Mouse (Mus musculus) limb, embryonic 15.5 days (tissue): ENCODE measurements around the gene Ugt1a2. TPM values are rescaled to one million over a fixed set of nuclear protein-coding genes. Genes with fewer than 3 reads are reported as not detected.
"Not testable (repeated sequence)": the region's sequence is repeated elsewhere in the genome, so short reads cannot be mapped to it uniquely, and the experiment has no call there.

ENCODE experiments used
- ATAC-seq: fragments of 200-750 bp; cut with Nextera tagmentation; 2 replicates; pipeline ENCODE4 v1.8.0; 2017; ENCODE audit warnings: low read depth, moderate TSS enrichment; ENCODE audit not compliant: insufficient number of reproducible peaks, low FRiP score, low TSS enrichment
- H3K27ac ChIP-seq: fragments of 300-500 bp; sonication (generic); 2 replicates; pipeline ENCODE4 v1.5.1; 2015; ENCODE audit warnings: moderate library complexity, mild to moderate bottlenecking, inconsistent platforms
- H3K27me3 ChIP-seq: fragments of 300-500 bp; sonication (generic); 2 replicates; pipeline ENCODE4 v1.6.1; 2015; ENCODE audit warnings: inconsistent platforms
- H3K36me3 ChIP-seq: fragments of 300-500 bp; sonication (generic); 2 replicates; pipeline ENCODE4 v1.6.1; 2015; ENCODE audit warnings: inconsistent platforms
- H3K4me1 ChIP-seq: fragments of 300-500 bp; sonication (generic); 2 replicates; pipeline ENCODE4 v1.6.1; 2015; ENCODE audit warnings: inconsistent platforms
- H3K4me2 ChIP-seq: fragments of 300-500 bp; sonication (generic); 2 replicates; pipeline ENCODE4 v1.6.1; 2015; ENCODE audit warnings: mild to moderate bottlenecking, inconsistent platforms
- H3K4me3 ChIP-seq: fragments of 300-500 bp; sonication (generic); 2 replicates; pipeline ENCODE4 v1.5.1; 2015; ENCODE audit warnings: mild to moderate bottlenecking, inconsistent platforms
- H3K9ac ChIP-seq: fragments of 300-500 bp; sonication (generic); 2 replicates; pipeline ENCODE4 v1.6.1; 2015; ENCODE audit warnings: inconsistent platforms
- H3K9me3 ChIP-seq: fragments of 300-500 bp; sonication (generic); 2 replicates; pipeline ENCODE4 v1.6.1; 2016; ENCODE audit warnings: inconsistent platforms
- WGBS: fragments of 180-500 bp; shearing (Covaris S2); methylation state at CpG from one replicate; pipeline ENCODE4 v1.1.7; 2015; 5-methylcytosine and 5-hydroxymethylcytosine counted together
- polyA plus RNA-seq: library from polyadenylated mRNA; unstranded; fragments of >200 nt; fragmentation: Nextera tagmentation; extraction: Ambion mirVana; gene quantifications from 2 replicates; pipeline ENCODE4 v1.2.1, GENCODE M21; 2015

Ugt1a2 gene
- polyA plus RNA-seq, 1 experiment from 2014 or later: not detected

- no peaks in the 10 kb centered on the region for H3K4me1 ChIP-seq
- H3K36me3 ChIP-seq: no peaks in the 10 kb centered on the region
- no peak overlapping the region for H3K4me2 ChIP-seq
- no peak overlapping the region for H3K27ac ChIP-seq
- peaks cover 25% of the 10 kb centered on the region for H3K9me3 ChIP-seq
- no peak overlapping the region for H3K4me3 ChIP-seq
- H3K9ac ChIP-seq: no peak overlapping the region
- H3K27me3 ChIP-seq: no peaks in the 10 kb centered on the region
- WGBS: 16% methylated on average over 1 of the region's 1 CpGs
- ATAC-seq: no peak
These were observed 18.7 kb downstream of the Ugt1a2 start for GRCm38 (mm10) chr1:88219054-88219453.

- Histone ChIP-seq H3K27ac (no peak overlapping the region), H3K4me2 (no peak overlapping the region), H3K9me3 (peaks cover 16% of the 10 kb centered on the region), H3K9ac (no peak overlapping the region), H3K4me3 (no peak overlapping the region), H3K36me3 (no peaks in the 10 kb centered on the region), H3K27me3 (no peaks in the 10 kb centered on the region), H3K4me1 (no peaks in the 10 kb centered on the region)
- no peak for ATAC-seq
These were observed 19.9 kb downstream of the Ugt1a2 start for GRCm38 (mm10) chr1:88220336-88220735.

- no peak for ATAC-seq
These were observed 21.8 kb downstream of the Ugt1a2 start for GRCm38 (mm10) chr1:88222216-88222615.

GRCm38 (mm10) chr1:88223011-88223515, 22.7 kb downstream of the Ugt1a2 start:
- not testable (repeated sequence) for H3K27ac ChIP-seq, H3K27me3 ChIP-seq, H3K4me3 ChIP-seq, H3K36me3 ChIP-seq, H3K9ac ChIP-seq, ATAC-seq, H3K4me1 ChIP-seq, H3K4me2 ChIP-seq
- peaks cover 24% of the 10 kb centered on the region for H3K9me3 ChIP-seq

More at GRCm38 (mm10) chr1:88222216-88222615, 21.8 kb downstream of the Ugt1a2 start:
- Histone ChIP-seq H3K4me2 (no peak overlapping the region), H3K9me3 (peaks cover 22% of the 10 kb centered on the region), H3K4me3 (no peak overlapping the region), H3K36me3 (no peaks in the 10 kb centered on the region), H3K4me1 (no peaks in the 10 kb centered on the region), H3K9ac (no peak overlapping the region), H3K27me3 (no peaks in the 10 kb centered on the region), H3K27ac (no peak overlapping the region)
- WGBS: 44% methylated on average over 2 of the region's 2 CpGs

- Histone ChIP-seq H3K4me1 (no peaks in the 10 kb centered on the region), H3K9me3 (peaks cover 29% of the 10 kb centered on the region), H3K4me3 (no peak overlapping the region), H3K9ac (no peak overlapping the region), H3K4me2 (no peak overlapping the region), H3K27me3 (no peaks in the 10 kb centered on the region), H3K36me3 (no peaks in the 10 kb centered on the region), H3K27ac (no peak overlapping the region)
- ATAC-seq: no peak
- WGBS: 53% methylated on average over 1 of the region's 1 CpGs
These were observed 23.2 kb downstream of the Ugt1a2 start for GRCm38 (mm10) chr1:88223591-88223990.

GRCm38 (mm10) chr1:88224029-88224776, 23.8 kb downstream of the Ugt1a2 start:
- Histone ChIP-seq H3K4me1 (no peaks in the 10 kb centered on the region), H3K27me3 (no peaks in the 10 kb centered on the region), H3K27ac (no peak overlapping the region), H3K9ac (no peak overlapping the region), H3K4me2 (no peak overlapping the region), H3K9me3 (peaks cover 35% of the 10 kb centered on the region), H3K4me3 (no peak overlapping the region), H3K36me3 (no peaks in the 10 kb centered on the region)
- no peak for ATAC-seq
- WGBS: 63% methylated on average over 2 of the region's 2 CpGs

- not testable (repeated sequence) for H3K36me3 ChIP-seq, ATAC-seq, H3K4me3 ChIP-seq, H3K27me3 ChIP-seq, H3K9ac ChIP-seq, H3K4me2 ChIP-seq, H3K27ac ChIP-seq, H3K4me1 ChIP-seq
- WGBS: 36% methylated on average over 2 of the region's 2 CpGs
- H3K9me3 ChIP-seq: peaks cover 46% of the 10 kb centered on the region
These were observed 24.9 kb downstream of the Ugt1a2 start for GRCm38 (mm10) chr1:88225301-88225700.

GRCm38 (mm10) chr1:88225741-88226140, 25.3 kb downstream of the Ugt1a2 start:
- H3K9me3 ChIP-seq: peaks cover 47% of the 10 kb centered on the region

GRCm38 (mm10) chr1:88226670-88227379, 26.4 kb downstream of the Ugt1a2 start, which contains the start of gene Mroh2a:
Mroh2a (plus strand) TSS chr1:88226986.
- Histone ChIP-seq H3K4me1 (no peaks in the 10 kb centered on the region), H3K9ac (no peak within 1 kb of the TSS), H3K4me3 (no peak within 1 kb of the TSS), H3K9me3 (peaks cover 54% of the 10 kb centered on the region), H3K4me2 (no peak within 1 kb of the TSS), H3K36me3 (no peaks in the 10 kb centered on the region), H3K27ac (no peak within 1 kb of the TSS), H3K27me3 (no peaks in the 10 kb centered on the region)
- no peak for ATAC-seq
- WGBS: 52% methylated on average over 5 of the region's 5 CpGs

More at GRCm38 (mm10) chr1:88225741-88226140, 25.3 kb downstream of the Ugt1a2 start:
- no peak overlapping the region for H3K4me2 ChIP-seq
- H3K36me3 ChIP-seq: no peaks in the 10 kb centered on the region
- no peak overlapping the region for H3K4me3 ChIP-seq
- no peak for ATAC-seq
- H3K9ac ChIP-seq: no peak overlapping the region
- no peaks in the 10 kb centered on the region for H3K27me3 ChIP-seq
- no peaks in the 10 kb centered on the region for H3K4me1 ChIP-seq
- H3K27ac ChIP-seq: no peak overlapping the region

- Histone ChIP-seq H3K4me3 (no peak overlapping the region), H3K27ac (no peak overlapping the region), H3K9me3 (peaks cover 59% of the 10 kb centered on the region), H3K4me1 (no peaks in the 10 kb centered on the region), H3K36me3 (no peaks in the 10 kb centered on the region), H3K27me3 (no peaks in the 10 kb centered on the region), H3K4me2 (no peak overlapping the region), H3K9ac (no peak overlapping the region)
- WGBS: 58% methylated on average over 2 of the region's 2 CpGs
- ATAC-seq: no peak
These were observed 27.1 kb downstream of the Ugt1a2 start for GRCm38 (mm10) chr1:88227482-88227881.

- H3K36me3 ChIP-seq: no peaks in the 10 kb centered on the region
These were observed 27.7 kb downstream of the Ugt1a2 start for GRCm38 (mm10) chr1:88228121-88228520.

GRCm38 (mm10) chr1:88229566-88229965, 29.2 kb downstream of the Ugt1a2 start:
- Histone ChIP-seq H3K4me1 (no peaks in the 10 kb centered on the region), H3K36me3 (no peaks in the 10 kb centered on the region), H3K9ac (no peak overlapping the region), H3K4me2 (no peak overlapping the region), H3K9me3 (peaks cover 72% of the 10 kb centered on the region), H3K27ac (no peak overlapping the region), H3K4me3 (no peak overlapping the region), H3K27me3 (no peaks in the 10 kb centered on the region)
- no peak for ATAC-seq
- 75% methylated on average over 3 of the region's 3 CpGs for WGBS

More at GRCm38 (mm10) chr1:88228121-88228520, 27.7 kb downstream of the Ugt1a2 start:
- Histone ChIP-seq H3K4me3 (no peak overlapping the region), H3K9ac (no peak overlapping the region), H3K27me3 (no peaks in the 10 kb centered on the region), H3K4me1 (no peaks in the 10 kb centered on the region), H3K9me3 (peaks cover 63% of the 10 kb centered on the region), H3K27ac (no peak overlapping the region), H3K4me2 (no peak overlapping the region)
- no peak for ATAC-seq
- 72% methylated on average over 7 of the region's 7 CpGs for WGBS
